Mouse (Mus musculus) leukemia stem cell, adult 10-12 weeks (primary cell): Measurements from ENCODE around the gene Kdm5a. TPM values are rescaled to one million over a fixed set of nuclear protein-coding genes. Genes with fewer than 3 reads are reported as not detected.

ENCODE experiments used
- polyA plus RNA-seq: library from polyadenylated mRNA; stranded (reverse); fragments of >175 nt; gene quantifications from 2 replicates; pipeline ENCODE4 v1.2.3, GENCODE M21; 2012; ENCODE audit warnings: low replicate concordance

The Kdm5a gene
- 15.0 and 26.7 TPM in 2 replicates for polyA plus RNA-seq

DNA sequence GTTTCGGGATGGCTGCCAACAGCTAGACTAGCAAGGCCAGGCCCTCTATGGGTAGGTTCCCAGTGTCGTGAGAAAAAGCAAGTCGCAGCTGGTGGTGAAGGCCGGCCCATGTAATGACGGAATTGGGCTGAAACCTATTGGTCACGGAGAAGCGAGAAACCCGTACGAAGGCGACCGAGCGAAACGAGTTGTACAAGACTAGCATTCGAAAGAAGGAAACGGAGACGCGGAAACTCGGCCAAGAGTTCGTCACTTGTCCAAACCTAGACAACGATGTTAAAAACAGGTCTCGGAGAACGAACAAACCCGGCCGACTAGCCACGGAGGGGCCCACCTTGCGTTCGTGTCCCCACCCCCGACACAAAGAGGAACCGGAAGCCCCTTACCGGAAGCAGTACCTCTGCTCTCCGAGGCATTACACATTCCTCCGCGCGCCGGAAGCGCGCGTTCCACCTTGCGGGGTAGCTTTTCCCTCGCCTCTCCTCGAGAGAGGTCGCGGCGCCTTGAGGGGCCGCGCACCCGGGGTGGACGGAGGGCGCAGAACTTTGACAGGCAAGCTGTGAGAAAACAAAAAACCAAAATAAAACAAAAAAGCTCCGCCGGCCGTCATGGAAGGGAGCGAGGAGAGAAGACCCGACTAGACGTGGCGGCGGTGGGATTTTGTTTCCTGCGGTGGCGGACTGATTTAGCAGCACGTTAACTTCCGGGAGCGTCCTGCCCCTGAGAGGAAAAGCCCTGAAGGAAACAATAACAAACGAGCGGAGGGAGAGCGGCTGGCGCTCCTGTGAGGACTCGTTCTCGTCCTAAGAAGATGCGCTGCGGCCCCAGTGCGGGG lies at the start of gene Kdm5a, which contains the start of gene Ccdc77:
TSS of gene Kdm5a (plus strand) at position 437 of the 835 bp plus-strand sequence.
TSS of gene Ccdc77 (minus strand) at position 687 of the 835 bp plus-strand sequence.

DNA sequence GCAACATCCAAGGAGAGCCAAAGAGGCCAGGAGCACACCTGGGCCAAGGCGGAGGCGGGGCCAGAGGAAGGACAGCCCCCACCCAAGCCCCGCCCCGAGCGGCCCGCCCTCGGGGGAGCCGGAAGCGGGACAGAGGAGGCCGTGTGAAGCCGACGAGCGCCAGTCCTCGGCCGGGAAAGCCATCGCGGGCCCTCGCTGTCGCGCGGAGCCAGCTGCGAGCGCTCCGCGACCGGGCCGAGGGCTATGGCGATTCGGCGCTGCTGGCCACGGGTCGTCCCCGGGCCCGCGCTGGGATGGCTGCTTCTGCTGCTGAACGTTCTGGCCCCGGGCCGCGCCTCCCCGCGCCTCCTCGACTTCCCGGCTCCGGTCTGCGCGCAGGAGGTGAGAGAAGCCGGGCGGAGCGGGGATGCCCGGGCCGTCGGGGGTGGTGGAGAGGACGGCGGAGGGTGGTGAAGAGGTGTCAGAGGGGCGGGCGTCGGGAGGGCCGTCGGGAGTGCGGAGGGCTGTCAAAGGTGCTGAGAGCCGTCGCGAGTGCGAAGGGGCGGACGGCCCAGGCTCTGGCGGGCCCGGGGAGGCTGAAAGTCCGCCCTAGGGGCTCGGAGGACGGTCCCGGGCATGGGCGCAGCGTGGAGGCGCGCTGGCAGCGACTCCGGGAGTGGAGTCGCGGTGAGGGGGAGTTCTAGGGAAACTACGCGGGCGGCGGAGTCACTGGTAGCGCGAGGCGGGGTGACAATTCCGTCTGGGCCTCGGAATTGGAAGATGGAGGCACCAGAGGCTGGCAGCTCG lies 99.4 kb downstream of the Kdm5a start, which contains the start of gene Il17ra:
TSS of gene Il17ra (plus strand) at position 162 of the 786 bp plus-strand sequence.

DNA sequence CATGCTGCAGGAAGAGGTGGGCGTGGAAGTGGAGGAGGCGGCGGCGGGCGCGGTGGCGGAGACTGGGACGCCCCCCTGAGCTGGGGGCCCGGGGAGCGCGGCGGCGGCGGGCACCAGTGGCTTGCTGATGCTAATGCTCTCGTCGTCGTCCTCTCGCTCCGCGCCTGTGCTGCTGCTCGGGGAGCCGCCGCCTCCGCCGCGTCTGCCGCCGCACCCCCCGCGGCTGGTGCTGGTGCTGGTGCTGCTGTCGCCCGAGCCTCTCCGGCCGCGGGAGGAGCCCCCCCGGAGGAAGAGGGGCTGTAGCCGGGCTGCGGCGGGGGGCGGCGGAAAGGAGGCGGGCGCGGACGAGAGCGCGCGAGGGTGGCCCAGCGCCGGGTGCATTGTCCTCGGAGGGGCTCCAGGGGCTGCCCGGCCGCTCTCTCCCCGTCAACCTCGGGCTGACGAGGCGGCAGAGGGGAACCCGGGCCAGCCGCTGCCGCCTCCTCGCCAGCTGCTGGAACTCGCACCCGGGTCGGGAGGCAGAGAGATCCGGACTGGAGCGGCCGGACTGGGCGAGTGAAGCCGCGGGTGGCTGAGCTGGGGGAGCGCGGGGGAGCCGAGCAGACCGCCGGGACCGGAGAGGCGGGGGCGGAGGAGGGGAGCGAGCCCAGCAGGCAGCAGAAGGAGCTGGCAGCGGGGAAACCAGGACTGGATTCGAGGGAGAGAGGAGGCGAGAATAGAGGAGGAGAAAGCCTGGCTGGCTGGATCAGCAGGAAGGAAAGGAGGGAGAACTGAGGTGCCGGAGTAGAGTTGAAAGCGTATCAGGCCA lies 129.7 kb downstream of the Kdm5a start, which contains the start of gene Tmem121b:
TSS of gene Tmem121b (minus strand) at position 434 of the 808 bp plus-strand sequence.

Other genes starting within 250 kb of the Kdm5a start
- not detected in 2 replicates for gene D330020A13Rik, start 69.8 kb upstream of the Kdm5a start, polyA plus RNA-seq
- 0.08 and 0.09 TPM in 2 replicates for gene B4galnt3, start 69.6 kb upstream of the Kdm5a start, polyA plus RNA-seq
- 0.62 and 3.3 TPM in 2 replicates for gene Ccdc77, start 250 bp downstream of the Kdm5a start, polyA plus RNA-seq
- gene Il17ra, start 99.1 kb downstream of the Kdm5a start, polyA plus RNA-seq, result 26.2 and 30.6 TPM in 2 replicates
- 0.15 and 0.21 TPM in 2 replicates for gene Tmem121b, start 129.7 kb downstream of the Kdm5a start, polyA plus RNA-seq
- 9.0 and 13.4 TPM in 2 replicates for gene Hdhd5, start 167.2 kb downstream of the Kdm5a start, polyA plus RNA-seq